Mouse (Mus musculus) CH12.LX (cell line): Measurements from ENCODE around the gene Tmtc1. TPM values are rescaled to one million over a fixed set of nuclear protein-coding genes. Genes with fewer than 3 reads are reported as not detected.

Experiments used
- DNase-seq: peaks from one replicate; pipeline ENCODE4 v3.0.0-alpha.2; 2013; ENCODE audit errors: extremely low read depth
- H3K27ac ChIP-seq: 2 replicates; pipeline ENCODE4 v1.5.1; 2012; ENCODE audit warnings: low read depth, mild to moderate bottlenecking, control low read depth, moderate library complexity; ENCODE audit not compliant: insufficient read depth
- H3K27me3 ChIP-seq: replicated peaks from 2 replicates; pipeline ENCODE3; 2012; ENCODE audit warnings: inconsistent platforms
- H3K36me3 ChIP-seq, 2 experiments: replicated peaks in 1 of 2; 2 replicates each; pipeline versions ENCODE3 to v1.6.1; 2012; ENCODE audit warnings: inconsistent platforms in 1 of 2, low read length in 1 of 2, mild to moderate bottlenecking in 1 of 2, mixed read lengths in 1 of 2, moderate library complexity in 1 of 2; ENCODE audit not compliant: control insufficient read depth in 1 of 2, insufficient read depth in 1 of 2
- H3K4me1 ChIP-seq, 2 experiments: 2 replicates each; pipeline ENCODE4 v1.6.1; 2012; ENCODE audit warnings: inconsistent platforms in 1 of 2, moderate library complexity in 1 of 2; ENCODE audit not compliant: insufficient read depth in 2 of 2, control insufficient read depth in 1 of 2
- H3K4me2 ChIP-seq: 2 replicates; pipeline ENCODE4 v1.6.1; 2012; ENCODE audit warnings: low read depth, mild to moderate bottlenecking, control low read depth; ENCODE audit not compliant: poor library complexity, insufficient read depth, severe bottlenecking
- H3K4me3 ChIP-seq, 3 experiments: fragments of 150-350 bp in 1 of 3; sonication (generic) in 1 of 3; replicated peaks in 1 of 3; 2 replicates each; pipeline versions ENCODE3 to v1.5.1; 2011 to 2012; ENCODE audit warnings: low read depth in 2 of 3, low read length in 2 of 3, mild to moderate bottlenecking in 2 of 3, moderate library complexity in 2 of 3, control low read depth in 1 of 3, improper control_type of control experiment in 1 of 3, inconsistent platforms in 1 of 3, mixed read lengths in 1 of 3; ENCODE audit not compliant: poor library complexity in 1 of 3
- H3K79me2 ChIP-seq: replicated peaks from 2 replicates; pipeline ENCODE4 v1.6.1; 2012; ENCODE audit warnings: mild to moderate bottlenecking, moderate library complexity; ENCODE audit not compliant: control insufficient read depth, poor library complexity, insufficient read depth, severe bottlenecking; ENCODE audit errors: extremely low read depth
- H3K9ac ChIP-seq: 2 replicates; pipeline ENCODE4 v1.6.1; 2012; ENCODE audit warnings: low read depth, mild to moderate bottlenecking, control low read depth, moderate library complexity; ENCODE audit not compliant: insufficient read depth
- H3K9me3 ChIP-seq: replicated peaks from 2 replicates; pipeline ENCODE3; 2012; ENCODE audit warnings: low read length, inconsistent platforms, mixed read lengths
- CHD2 ChIP-seq: IDR thresholded peaks from 2 replicates; pipeline ENCODE4 v1.6.1; 2011; ENCODE audit warnings: low read length, improper control_type of control experiment
- CTCF ChIP-seq, 2 experiments: IDR thresholded peaks in 1 of 2; conservative IDR thresholded peaks in 1 of 2; 2 replicates each; pipeline ENCODE4 v1.5.1; 2011 to 2012; ENCODE audit warnings: low read depth in 2 of 2, low read length in 2 of 2, improper control_type of control experiment in 1 of 2, inconsistent platforms in 1 of 2, mild to moderate bottlenecking in 1 of 2, moderate library complexity in 1 of 2
- ETS1 ChIP-seq: conservative IDR thresholded peaks from 2 replicates; pipeline ENCODE4 v1.6.1; 2012; ENCODE audit warnings: low read depth, mild to moderate bottlenecking, inconsistent platforms, low read length, improper control_type of control experiment, moderate library complexity
- JUND ChIP-seq: conservative IDR thresholded peaks from 2 replicates; pipeline ENCODE4 v1.6.1; 2011; ENCODE audit warnings: low read depth, low read length, improper control_type of control experiment
- MAFK ChIP-seq: IDR thresholded peaks from 2 replicates; pipeline ENCODE4 v1.6.1; 2011; ENCODE audit warnings: low read length, improper control_type of control experiment; ENCODE audit not compliant: insufficient replicate concordance
- MAX ChIP-seq: IDR thresholded peaks from 2 replicates; pipeline ENCODE4 v1.6.1; 2011; ENCODE audit warnings: low read length, improper control_type of control experiment
- MYC ChIP-seq: IDR thresholded peaks from 2 replicates; pipeline ENCODE4 v1.6.1; 2011; ENCODE audit warnings: low read depth, mild to moderate bottlenecking, improper control_type of control experiment, low read length
- PAX5 ChIP-seq: IDR thresholded peaks from 2 replicates; pipeline ENCODE4 v1.6.1; 2012; ENCODE audit warnings: low read length, inconsistent platforms, mixed read lengths
- POLR2A ChIP-seq: IDR thresholded peaks from 2 replicates; pipeline ENCODE4 v1.6.1; 2011; ENCODE audit warnings: low read depth, mild to moderate bottlenecking, improper control_type of control experiment, low read length
- RCOR1 ChIP-seq: conservative IDR thresholded peaks from 2 replicates; pipeline ENCODE4 v1.6.1; 2012; ENCODE audit warnings: low read depth, mild to moderate bottlenecking, inconsistent platforms, low read length, improper control_type of control experiment
- SMC3 ChIP-seq: IDR thresholded peaks from 2 replicates; pipeline ENCODE4 v1.6.1; 2011; ENCODE audit warnings: low read depth, low read length, improper control_type of control experiment
- ZC3H11A ChIP-seq: IDR thresholded peaks from 2 replicates; pipeline ENCODE4 v1.6.1; 2012; ENCODE audit warnings: low read depth, mild to moderate bottlenecking, inconsistent platforms, low read length, improper control_type of control experiment
- ZNF384 ChIP-seq: IDR thresholded peaks from 2 replicates; pipeline ENCODE4 v1.6.1; 2012; ENCODE audit warnings: low read depth, low read length, improper control_type of control experiment, inconsistent platforms
- dilution Hi-C: fragments of 300-500 bp; cut with MboI; formaldehyde crosslinking; loops from 2 replicates; pipeline ENCODE4 v1.14.3; 2020; ENCODE audit warnings: low sequenced_read_pairs; ENCODE audit not compliant: extremely low pct_unique_long_range_greater_than_20kb, extremely low pct_ligation_motif_present
- in situ Hi-C: fragments of 300-500 bp; cut with MboI; formaldehyde crosslinking; loops from 3 replicates; pipeline ENCODE4 v1.14.3; 2019; ENCODE audit warnings: low sequenced_read_pairs, low pct_ligation_motif_present, low pct_unique_long_range_greater_than_20kb, mixed read lengths
- polyA plus RNA-seq: library from polyadenylated mRNA; unstranded; fragments of >175 nt; gene quantifications from 2 replicates; pipeline ENCODE4 v1.2.1, GENCODE M21; 2012; ENCODE audit warnings: low read depth; ENCODE audit not compliant: insufficient read length
- total RNA-seq, 2 experiments: library from RNA; depleted of rRNA; stranded (reverse); fragments of 300-350 nt in 1 of 2; fragments of >200 nt in 1 of 2; gene quantifications; 2 replicates each; pipeline ENCODE4 v1.2.3; 2012 to 2014

Tmtc1 gene
- total and polyA plus RNA-seq, 3 experiments = 0.03 to 0.13 (median 0.04) TPM

DNA sequence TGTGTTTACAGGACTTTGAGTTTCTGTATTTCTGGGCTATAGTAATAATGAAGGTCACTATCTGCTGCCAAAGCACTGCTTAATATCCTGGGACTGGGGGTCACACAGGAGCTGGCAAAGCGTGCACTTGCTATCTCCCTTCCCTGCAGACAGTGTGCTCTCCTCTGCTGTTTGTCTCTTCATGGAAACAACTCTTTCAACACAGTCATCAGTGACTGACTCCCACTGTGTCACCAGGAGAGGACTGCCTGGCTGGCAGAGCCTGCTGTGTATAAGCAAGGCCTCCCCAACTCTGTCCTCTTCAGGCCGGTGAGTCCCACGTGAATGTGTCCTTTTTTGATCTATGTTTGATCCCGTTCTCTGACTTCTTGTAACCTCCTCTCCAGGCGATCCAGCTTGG lies 206.7 kb downstream of the Tmtc1 start:
- in situ Hi-C loops (no loop called here), dilution Hi-C loops (no loop called here)
- H3K4me2 ChIP-seq = no peak overlapping the region
- H3K36me3 ChIP-seq = no peaks in the 10 kb centered on the region
- TF ChIP-seq MYC = no peak
- H3K27me3 ChIP-seq = no peaks in the 10 kb centered on the region
- H3K79me2 ChIP-seq = no peaks in the 10 kb centered on the region
- H3K4me3 ChIP-seq = no peak overlapping the region
- H3K9ac ChIP-seq = no peak overlapping the region
- no peak overlapping the region for H3K27ac ChIP-seq
- H3K9me3 ChIP-seq = no peaks in the 10 kb centered on the region
- no peaks in the 10 kb centered on the region for H3K4me1 ChIP-seq
- no peak for DNase-seq

GRCm38 (mm10) chr6:148234105-148234828 lies 209.9 kb downstream of the Tmtc1 start:
- H3K9ac ChIP-seq = no peak overlapping the region
- no peak for TF ChIP-seq CHD2
- H3K4me1 ChIP-seq = no peaks in the 10 kb centered on the region
- dilution Hi-C loops (no loop called here), in situ Hi-C loops (no loop called here)
- H3K36me3 ChIP-seq = no peaks in the 10 kb centered on the region
- no peaks in the 10 kb centered on the region for H3K27me3 ChIP-seq
- no peaks in the 10 kb centered on the region for H3K9me3 ChIP-seq
- H3K4me3 ChIP-seq = no peak overlapping the region
- no peak for DNase-seq
- H3K79me2 ChIP-seq = no peaks in the 10 kb centered on the region
- no peak overlapping the region for H3K4me2 ChIP-seq
- no peak overlapping the region for H3K27ac ChIP-seq

- TF ChIP-seq ZNF384 (no peak), PAX5 (no peak), ZC3H11A (no peak), MAFK (no peak), MAX (no peak), RCOR1 (no peak), CTCF (conservative IDR thresholded peaks at IDR 0.05 in 1 of 2, IDR thresholded peaks at IDR 0.05 in 1 of 2; ENCODE audit: low read depth in 2 of 2, low read length in 2 of 2) (no peak), POLR2A (no peak), ETS1 (no peak), SMC3 (no peak), CHD2 (no peak), JUND (no peak)
- no peak overlapping the region for H3K27ac ChIP-seq
- H3K9me3 ChIP-seq = no peaks in the 10 kb centered on the region
- in situ Hi-C loops (no loop called here), dilution Hi-C loops (no loop called here)
- peaks cover 0 to 6% of the 10 kb centered on the region in 2 experiments; a peak in 2 of 4 replicates for H3K4me1 ChIP-seq
- H3K4me3 ChIP-seq = no peak overlapping the region
- no peaks in the 10 kb centered on the region for H3K79me2 ChIP-seq
- peaks cover 0 to 2% of the 10 kb centered on the region in 2 experiments for H3K36me3 ChIP-seq
- H3K27me3 ChIP-seq = no peaks in the 10 kb centered on the region
- no peak for DNase-seq
- H3K9ac ChIP-seq = no peak overlapping the region
- no peak overlapping the region for H3K4me2 ChIP-seq
Measured at GRCm38 (mm10) chr6:148227542-148227941, 216.6 kb downstream of the Tmtc1 start.
